Mouse (Mus musculus) 3134 (cell line): ENCODE data around the gene Stmn1.

ENCODE experiments used
- DNase-seq: peaks from one replicate; pipeline ENCODE4 v3.0.0-alpha.2; 2011; ENCODE audit warnings: low spot score; ENCODE audit not compliant: insufficient read length; ENCODE audit errors: extremely low read depth

Stmn1 gene

DNA sequence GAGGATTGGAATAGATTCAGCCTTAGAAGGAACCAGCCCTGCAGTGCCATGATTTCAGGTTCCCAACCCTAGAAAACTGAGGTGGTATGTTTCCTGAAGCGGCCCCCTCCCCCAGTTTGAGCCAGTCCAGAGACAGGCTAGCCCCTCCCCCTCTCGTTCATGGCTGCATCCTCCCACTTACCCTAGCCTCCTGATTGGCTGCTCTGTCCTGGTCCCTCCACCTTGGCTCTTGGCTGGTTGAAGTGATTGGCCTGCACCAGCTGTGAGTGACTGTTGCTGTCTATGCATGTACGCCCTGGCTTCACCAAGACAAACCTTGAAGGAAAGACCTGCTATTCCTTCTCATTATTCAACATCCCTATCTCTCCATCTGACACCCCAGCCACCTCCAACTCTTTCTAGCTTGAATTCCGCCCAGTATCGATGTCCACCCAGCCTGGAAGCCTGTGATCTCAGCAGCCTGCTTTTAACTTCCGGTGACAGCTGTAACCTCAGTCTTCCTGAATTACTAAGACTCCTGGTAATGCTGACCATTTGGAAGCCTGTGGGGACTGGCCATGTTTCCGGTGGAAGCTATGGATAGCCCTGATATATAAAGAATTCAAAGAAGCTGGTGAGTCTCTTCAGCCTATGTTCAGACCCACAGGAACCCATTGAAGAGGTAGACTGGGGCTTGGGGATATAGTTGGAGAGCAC, 10.8 kb upstream of the Stmn1 start:
- no peak for DNase-seq

DNA sequence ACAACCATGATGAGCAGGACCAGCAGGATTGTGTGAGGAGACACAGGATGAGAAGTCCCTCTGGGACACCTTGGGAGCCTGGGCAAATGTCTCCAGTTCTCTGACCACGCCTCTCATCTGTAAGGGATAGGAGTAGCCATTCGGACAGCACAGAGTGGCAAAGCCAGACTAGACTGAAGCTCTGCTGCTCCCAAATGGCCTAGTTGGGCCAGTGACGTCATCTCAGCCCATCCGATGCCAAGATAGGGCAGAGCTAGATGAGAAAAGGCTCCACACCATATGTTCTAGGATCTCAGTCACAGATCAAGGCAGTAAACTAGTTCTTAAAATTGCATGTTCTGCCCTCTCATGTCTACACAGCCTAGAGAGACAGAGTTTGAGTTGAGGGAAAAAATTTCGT, 9.3 kb upstream of the Stmn1 start:
- no peak for DNase-seq

DNA sequence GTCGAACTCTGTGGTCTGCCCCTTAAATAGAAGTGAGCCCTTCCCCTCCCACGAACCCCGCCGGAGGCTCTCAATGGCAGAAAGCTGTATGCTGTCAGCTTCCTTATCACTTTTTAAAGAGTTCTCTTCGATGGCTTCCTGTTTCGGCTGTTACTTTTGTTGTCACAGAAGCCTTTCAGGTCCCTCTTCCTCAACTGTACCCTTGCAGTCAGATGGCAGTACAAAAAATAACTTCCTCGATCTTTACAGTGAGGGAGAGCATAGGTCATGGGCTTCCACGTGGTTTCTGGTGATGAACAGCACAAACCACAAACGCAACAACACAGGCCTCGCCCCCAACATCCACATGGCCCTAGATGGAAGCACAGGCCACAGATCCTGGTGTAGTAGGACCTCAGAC, 7.8 kb upstream of the Stmn1 start:
- no peak for DNase-seq

DNA sequence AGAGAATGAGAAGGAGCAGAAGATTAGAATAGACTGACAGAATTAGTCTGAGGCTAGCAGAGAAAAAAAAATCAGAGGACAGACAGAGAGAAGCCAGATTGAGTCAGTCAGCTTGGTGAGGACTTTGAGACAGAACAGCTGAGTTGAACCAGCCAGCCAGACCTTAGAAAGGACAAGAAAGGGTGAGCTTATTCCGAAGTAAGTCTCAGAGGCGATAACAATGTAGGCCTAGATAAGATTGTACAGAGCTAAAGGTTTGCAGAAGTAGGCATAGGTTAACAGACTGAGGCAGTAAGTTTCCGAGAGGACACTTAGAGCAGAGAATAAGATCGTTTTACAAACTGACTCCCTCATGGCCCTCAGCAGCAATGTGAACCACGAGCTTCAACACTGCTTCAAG, 6.9 kb upstream of the Stmn1 start:
- DNase-seq = no peak

DNA sequence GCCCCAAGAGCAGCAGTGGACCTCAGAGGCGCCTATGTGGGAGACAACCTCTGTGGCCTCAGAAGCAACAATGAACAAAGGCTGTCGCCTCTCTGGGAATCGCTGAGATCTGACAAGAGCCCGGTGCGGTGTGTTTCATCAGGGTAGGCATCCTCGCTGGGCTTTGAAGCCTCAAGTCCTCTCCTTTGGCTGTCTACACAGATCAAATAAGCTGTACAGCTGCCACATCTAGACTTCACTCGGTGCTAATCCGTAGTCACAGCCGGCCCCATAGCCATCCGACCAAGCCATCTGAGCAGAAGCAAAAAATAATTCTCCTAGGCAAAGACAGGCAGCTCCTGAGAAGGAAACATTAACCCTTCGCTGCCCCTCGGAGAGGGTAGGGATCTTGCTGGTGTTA, 2.3 kb upstream of the Stmn1 start:
- no peak for DNase-seq

DNA sequence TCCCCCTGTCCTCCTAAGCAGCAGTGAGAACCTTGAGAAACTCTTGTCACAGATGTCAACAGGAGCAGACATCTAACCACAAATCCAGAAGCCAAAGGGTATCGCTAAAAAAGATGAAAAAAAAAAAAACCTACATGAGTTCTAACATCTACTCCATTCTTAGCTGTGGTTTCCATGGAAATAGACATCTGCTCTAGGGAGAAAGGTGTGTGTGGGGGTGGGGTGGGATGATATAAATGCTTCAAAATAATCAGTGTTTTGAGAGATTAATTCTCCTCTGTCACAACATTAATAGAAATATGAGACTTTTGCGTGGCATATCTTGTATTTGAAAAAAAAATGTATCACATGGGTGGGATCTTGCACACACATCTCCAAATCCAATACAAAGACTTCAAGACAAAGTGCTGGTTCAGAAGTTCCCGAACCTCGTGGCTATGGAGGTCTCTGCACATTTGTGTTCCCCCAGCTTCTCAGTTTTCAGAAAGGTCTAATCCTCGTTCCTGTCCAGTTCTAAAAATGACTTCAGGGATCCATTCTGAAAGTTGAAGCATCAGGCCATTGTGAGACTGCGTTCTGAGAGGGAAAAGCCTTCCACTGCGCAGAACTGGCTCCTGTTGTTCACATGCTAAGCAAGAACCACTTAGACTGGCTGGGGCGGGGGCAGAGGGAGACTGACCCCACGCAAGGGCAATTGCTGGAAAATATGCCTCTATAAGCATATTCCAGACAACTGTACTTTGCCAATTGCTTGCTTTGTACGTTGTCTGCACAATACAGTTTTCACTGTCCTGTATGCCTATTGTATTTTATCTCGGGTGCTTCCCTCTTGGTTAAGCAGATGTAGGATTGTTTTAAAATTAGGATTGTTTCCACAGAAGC, 1.5 kb upstream of the Stmn1 start:
- no peak for DNase-seq

DNA sequence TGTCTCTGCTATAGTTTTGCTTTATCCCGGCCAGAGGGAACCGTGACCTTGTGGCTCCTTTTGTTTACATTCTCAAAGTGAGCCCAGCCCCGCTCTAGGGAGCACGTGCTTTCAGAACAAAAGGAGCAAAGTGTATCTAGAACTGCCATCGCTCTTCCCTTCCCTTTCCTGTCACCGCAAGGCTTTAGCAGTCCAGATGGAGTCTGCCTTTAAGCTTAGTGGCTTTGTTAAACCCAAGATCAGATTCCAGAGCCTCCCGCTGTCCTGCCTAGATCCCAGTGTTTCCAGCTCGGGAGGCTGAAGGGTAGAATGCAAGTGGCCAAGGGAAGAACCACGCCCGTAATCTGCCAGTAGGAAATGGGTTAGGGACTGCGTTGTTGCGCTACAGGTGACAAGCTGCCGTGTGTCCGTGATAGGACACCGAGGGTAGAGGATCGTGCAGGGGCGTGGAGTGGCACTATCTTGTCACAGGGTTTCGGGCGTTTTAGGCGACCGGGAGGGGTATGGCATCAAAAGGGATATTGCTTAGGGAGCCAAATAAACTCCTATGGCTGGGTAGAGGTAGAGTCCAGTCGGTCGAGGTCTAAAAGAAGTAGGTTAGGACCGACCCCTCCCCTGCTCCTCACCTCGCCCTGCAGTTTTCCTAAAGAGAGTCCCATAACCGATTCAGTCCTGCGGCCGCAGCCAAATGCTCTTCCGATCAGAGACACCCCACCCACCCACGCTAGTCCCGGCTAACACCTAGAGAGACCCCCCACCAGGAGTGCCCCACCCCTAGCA, 495 bp upstream of the Stmn1 start:
- no peak for DNase-seq

DNA sequence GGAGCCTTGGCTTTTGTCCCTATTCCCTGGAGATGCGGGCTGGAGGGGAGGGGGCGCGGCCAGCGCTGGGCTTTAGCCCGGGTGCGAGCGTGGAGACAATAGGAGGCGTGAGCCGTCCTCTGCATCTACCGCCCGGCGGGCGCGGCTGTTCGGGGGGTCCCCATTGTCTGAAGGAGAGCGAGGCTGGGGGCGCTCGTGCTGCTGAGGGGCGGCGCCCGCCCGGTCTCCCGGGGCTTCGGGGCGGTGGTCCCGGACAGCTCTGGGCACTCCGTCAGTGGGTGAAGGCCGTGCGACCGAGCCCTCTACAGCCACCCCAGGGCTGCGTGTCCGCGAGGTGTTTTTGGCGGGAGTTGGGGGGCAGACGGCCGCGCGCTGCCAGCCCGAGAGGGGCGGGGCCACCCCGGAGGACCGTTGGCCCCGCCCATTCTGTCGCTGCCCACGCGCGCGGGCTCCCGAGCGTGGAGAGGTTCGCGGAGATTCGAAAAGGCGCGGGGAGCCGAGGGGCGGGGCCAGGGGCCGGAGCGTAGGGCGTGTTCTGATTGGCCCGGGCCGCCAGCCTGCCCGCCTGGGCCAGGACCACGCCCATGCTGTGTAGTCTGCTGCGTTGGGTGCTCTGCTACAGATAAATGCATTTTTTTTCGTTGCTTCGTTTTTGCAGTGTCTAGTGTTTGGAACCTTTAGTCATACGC, 602 bp downstream of the Stmn1 start:
- DNase-seq = peak; percentile 93

DNA sequence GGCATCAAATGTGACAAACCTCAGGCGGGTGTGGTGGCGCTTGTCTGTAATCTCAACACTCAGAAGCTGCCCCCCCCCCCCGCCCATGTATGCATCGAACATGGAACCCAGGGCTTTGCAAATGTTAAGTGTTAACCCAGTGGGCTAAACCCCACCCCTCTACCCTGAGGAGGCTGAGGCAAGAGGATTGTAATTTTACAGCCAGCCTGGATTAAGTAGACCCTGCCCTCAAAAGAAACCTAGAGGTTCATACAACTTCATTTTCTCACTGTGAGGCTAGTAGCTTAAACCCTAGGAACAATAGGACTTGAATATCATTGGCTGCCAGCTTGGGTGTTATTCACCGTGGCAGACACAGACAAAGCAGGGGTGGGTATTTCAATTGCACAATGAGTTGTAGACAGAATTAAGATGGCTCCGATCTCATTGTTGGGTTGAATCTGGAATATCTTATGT, 1.2 kb downstream of the Stmn1 start:
- no peak for DNase-seq

DNA sequence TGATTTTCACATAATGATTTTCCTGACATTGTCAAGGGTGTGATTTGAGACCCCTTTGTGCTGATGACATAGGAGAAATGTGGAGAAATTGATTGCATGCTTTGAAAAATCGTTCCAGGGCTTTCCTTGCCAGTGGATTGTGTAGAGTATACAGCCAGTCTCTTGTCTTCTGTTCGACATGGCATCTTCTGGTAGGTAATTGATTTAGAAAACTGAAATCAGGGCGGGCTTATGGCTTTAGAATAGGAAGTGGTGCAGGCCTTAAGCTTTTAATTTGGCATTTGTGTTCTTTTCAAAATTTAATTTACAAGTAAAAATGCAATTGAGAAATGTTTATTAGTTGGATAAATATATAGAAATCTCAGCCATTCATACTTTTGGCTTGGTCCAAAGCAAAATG, 1.9 kb downstream of the Stmn1 start:
- DNase-seq = no peak

DNA sequence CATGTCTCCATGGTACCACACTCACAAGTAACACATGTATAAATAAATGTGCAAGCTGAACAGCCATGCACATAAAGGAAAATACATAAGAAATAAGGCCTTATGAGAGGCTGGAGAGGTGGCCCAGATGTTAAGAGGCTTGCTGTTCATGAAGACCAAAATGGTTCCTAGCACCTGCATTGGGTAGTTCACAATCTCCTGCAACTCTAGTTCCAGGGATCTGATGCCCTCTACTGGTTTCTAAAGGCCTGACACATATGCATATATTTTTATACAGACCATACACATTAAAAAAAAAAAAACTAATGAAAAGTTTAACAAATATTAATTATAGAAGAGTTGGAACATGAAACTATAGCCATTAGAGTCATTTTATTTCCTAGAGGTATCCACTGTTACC, 3.3 kb downstream of the Stmn1 start:
- DNase-seq = no peak

DNA sequence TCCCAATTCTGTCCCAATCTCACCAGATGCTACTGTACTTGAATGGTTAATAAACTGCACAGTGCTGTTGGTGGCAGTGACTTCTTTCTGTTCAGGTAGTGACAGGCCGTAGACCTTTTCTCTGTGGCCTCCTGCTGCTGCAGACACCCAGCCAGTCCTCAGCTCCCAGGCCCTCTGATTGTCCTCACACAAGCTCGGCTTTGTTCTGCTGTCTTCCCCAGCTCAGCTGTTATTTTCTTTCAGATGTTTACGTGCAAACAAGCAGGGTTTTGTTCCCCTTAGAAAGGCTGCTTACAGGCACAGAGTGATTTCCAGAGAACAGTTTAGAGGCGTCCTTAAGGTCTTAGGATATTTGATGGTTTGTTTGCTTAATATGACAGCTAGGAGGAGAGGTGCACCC, 5.6 kb downstream of the Stmn1 start:
- DNase-seq = no peak

DNA sequence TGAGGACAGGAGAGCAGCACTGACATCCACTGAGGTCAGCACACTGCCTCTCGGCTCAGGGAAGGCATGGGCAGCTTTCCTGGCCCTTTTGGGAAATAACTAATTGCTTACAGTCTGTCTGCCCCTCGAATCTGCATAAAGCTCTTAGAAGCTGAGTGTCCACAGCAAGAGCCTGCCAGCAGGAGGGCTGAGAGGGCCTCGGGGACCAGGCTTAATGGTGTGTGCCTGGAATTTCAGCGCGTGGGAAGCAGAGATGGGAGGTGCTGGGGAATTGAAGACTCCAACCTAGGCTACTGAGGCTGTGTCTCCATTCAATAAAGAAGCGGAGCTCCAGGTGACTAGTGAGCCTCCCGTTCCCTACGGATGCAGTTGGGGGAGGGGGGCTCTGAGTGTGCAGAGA, 6.1 kb downstream of the Stmn1 start:
- no peak for DNase-seq

DNA sequence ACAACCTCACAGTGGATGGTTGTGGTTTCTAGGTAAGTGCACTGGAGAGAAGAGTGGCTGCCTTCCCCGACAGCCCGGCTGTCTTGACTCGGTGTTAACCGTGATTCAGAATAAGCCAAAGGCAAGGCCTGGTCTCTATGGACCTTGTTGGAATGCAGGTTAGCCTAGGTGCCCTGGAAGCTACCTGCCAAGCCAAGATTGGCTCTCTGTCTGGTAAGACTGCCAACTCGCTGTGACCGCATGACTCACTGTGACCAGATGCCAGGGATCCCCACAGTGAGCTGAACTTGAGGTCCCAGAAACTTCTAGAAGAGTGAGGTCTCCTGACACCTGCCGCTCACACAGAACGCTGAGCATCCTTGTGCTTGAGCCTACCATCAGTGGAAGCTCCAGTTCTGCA, 8.8 kb downstream of the Stmn1 start:
- DNase-seq = peak; percentile 56

DNA sequence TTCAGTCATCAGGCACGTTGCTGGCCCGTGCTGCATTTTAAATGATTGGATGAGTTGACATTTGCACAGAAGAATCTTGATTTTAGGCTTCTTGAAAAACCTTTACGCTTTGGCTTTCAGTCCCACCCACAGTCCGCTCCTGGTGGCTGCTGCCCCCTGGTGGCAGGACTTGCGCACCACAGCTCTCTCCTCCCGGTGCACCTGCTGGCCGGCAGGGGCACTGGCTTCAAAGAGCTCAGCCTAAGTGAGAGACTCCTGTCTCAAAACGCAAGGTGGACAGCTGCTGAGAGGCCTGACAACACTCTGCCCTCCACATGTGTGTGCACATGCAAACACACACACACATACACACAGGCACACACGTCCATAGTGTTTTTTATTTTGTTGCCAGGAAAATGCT, 9.9 kb downstream of the Stmn1 start:
- DNase-seq = peak; percentile 87

DNA sequence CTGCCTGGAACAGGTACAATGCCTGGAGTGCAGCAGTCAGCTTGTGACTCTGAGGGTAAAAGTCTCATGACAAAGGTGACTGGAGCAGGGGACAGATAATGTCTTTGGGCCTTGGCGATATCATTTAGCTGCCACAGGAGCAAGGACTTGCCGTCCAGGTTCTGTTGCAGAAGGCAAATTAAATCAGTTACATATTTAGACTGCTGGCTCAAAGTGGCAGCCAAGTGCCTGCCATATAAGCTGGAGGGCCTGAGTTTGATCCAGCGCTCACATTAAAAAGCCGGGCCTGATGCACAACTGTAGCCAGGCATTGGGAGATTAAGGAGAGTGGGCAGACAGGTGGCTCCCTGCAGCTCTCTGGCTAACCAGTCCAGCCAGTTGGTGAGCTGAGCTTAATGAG, 11.7 kb downstream of the Stmn1 start:
- no peak for DNase-seq

DNA sequence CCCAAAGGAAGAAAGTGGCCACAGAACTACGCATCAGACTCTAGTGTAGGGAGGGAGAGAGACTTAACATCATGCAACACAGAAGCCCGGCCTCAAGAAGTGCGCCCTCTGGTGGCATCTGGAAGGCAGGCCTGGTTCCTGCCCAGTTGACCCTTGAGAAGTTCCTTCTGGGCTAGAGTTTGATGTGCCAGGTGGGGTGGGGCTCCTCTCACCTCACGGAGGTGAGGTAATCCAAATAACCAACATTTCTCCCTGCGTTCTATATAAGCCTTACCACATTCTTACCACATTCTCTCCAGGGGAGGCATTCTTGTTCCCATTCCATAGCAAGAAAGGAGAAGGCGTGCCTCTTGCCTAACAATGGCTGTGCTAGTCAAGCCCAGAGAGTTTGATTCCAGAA, 12.7 kb downstream of the Stmn1 start:
- no peak for DNase-seq

DNA sequence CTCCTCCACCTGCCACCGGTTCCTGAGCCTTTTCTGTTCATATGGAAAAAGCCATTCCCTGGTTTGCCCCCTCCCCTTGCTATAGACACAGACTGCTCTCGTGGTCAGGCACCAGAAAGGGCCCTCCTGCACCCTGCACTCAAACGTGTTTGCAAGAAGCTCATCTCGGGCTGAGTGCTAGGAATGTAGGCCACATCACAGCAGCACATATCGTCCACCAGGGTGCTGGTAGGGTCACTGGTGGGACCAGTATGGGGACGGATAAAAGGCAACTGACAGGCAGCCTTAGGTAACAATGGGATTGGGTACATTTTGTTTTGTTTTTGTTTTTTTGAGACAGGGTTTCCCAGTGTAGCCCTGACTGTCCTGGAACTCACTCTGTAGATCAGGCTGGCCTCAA, 13.2 kb downstream of the Stmn1 start:
- no peak for DNase-seq

DNA sequence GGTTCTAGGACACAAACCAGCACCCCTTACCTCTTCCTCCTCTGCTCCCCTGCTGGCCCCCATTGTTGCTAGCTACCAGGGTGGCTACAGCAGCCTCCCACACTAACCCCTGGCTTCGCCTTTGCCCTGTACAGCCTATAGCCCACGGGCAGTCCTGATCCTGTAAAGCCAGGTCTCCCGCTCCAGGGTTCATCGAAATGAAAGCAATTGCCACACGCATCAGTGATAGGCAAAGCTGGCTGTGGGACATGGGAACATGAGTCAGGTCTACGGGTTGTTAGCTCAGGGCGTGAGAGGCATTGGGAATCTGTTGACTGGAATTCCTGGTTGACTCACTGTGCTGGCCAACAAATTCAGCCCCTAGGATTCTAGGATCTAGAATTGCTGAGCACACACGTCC, 14.3 kb downstream of the Stmn1 start:
- DNase-seq = peak; percentile 50

DNA sequence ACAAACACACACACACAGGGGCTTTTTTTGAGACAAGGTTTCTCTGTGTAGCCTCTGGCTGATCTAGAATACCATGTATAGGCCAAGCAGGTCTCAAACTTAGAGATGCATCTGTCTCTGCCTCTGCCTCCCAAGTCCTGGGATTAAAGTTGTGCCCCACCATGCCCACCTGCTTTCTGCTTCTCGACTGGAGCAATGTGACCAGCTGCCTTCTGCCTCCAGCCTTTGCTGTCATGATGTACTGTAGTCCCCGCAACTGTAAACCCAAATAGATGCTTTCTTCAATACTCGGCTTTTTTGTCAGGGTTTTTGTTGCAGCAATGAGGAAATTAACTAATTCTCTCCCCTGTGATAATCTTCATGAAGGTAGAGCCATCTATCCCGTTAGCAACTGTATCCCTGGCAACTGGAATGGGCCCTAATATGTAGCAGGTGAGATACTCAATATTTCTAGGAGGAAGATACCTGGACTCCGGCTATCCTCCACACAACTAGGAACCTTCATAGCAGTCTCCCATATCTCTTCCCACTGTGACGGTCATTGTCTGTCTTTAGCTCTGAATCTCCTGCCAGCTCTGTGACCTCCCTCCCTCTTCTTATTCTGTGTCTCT, 15.1 kb downstream of the Stmn1 start:
- no peak for DNase-seq
